Mouse (Mus musculus) 416B (cell line): Measurements from ENCODE around the gene Kdm4b.

ENCODE experiments used
- DNase-seq: peaks from one replicate; pipeline ENCODE4 v3.0.0; 2011; ENCODE audit warnings: low read depth

The Kdm4b gene

DNA sequence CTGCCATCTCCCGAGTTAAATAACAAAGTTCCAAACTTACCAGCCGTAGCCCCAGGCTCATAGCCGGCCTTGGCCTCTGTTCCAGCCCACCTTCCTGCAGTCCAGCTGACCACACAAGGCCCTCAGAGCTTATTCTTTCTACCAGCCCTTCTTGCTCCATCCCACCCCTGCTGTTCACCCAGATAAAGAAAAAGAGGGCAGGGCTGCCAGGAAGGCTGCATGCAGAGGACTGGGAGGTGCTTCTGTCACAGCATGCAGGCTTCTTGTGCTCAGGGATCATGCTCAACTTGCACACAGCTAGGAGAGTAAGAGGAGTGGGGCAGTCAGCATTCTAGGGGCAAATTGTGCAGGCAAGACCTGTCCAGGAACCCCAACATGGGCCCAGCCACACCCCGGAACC is 22.3 kb downstream of the Kdm4b start:
- no peak for DNase-seq

DNA sequence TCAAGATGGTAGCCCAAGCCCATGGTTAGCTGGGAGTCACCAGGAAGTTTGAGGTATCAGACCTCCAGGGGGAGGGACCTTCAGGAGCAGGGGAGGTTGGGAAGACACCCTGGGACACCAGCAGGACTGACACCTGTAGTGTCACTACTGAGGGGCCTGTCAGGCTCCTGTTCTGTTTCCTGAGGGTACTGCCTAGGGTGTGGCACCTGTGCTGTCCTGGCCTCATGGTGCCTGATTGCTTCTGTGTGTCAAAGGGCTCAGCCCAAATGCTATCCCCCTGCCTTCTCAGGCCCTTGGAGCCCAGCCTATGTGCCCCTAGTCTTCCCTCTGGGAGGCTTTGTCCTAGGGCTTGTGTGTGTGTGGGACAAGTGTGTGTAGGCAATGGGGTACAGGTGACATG is 22.7 kb downstream of the Kdm4b start:
- DNase-seq, result no peak

DNA sequence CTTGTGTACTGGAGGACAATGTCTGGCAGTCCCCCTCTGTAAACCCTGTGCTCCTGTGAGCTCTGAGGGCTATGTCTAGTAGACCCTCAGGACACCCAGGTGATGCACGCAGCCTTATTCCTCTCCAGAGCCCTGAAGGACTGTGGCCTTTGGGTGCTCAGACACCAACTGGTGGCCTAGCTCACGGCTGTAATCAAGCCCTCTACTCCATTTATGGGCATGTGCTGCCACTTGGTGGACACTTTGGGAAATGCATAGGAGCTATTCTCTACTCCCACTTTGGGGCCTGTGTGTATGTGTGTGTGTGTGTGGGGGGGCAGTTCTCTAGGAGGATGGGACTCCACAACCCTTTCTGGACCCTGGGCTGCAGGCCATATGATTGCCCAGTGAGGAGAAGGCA is 24.8 kb downstream of the Kdm4b start:
- DNase-seq, result peak; percentile 75

DNA sequence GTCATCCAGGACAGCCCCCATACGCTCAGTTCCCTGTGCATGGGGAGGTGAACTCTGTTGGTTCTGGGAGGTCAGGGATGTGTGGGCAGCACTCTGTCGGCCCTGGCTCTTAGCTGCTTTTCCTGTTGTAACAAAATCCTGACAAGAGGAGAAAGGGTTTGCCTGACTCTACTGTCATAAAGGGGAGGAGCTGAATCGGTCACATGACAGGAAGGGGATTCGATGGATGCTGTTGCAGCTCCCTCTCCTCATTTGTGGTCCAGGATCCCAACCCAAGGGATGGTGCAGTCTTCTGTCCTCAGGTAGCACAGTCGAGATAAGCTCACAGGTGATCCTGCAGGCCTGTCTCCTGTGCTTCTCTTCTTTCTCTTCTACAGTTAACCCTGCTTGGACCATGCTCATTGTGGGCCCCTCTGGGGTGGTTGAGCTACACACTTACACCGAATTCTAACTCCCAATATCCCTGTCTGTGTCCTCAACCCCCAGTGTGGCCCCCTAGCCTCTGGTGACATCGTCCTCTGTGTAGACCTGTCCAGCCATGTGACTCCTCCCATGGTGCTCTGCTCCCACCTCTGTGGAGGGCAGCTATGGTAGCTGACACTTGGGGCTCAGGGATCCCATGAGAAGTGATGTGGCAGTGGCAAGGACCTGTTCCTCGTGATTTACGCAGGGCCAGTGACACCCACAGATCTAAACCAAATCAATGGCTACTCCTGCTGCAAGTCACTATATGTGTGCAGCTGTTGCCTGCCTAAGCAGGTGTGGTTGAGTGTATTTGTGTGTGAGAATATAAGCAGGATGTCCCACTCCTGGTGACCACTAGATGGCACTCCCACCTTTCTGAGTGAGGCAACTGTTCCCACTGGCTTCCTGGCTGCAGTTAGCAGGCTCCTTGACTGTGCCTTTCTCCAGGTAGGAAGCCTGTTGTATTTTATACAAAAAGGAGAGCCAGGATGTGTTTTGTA is 31.3 kb downstream of the Kdm4b start:
- DNase-seq, result peak; percentile 84

DNA sequence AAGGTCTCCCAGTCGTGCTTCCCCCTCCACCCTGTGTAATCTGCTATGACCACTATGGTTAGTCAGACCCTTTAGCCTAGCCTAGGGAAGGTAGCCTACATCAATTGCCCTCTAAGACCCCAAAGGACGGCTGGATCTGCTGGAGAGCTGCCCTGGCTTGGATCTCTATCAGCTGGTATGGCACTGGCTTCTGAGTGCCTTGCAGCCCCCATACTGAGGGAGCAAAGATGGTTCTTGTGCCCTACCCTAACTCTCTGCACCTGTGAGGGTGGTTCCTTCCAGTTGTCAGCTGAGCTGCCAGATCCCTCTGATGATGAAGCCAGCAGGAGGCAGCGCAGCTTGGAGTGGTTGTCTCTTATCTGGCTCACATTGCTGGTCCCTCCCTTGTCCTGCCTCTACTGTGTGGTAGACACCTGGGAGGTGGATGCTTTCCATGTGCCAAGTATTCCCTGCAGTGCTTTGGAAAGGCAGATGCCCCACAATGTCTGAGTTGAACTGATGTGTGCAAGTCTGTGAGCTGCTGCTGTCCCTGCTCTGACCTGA is 33.4 kb downstream of the Kdm4b start:
- no peak for DNase-seq

DNA sequence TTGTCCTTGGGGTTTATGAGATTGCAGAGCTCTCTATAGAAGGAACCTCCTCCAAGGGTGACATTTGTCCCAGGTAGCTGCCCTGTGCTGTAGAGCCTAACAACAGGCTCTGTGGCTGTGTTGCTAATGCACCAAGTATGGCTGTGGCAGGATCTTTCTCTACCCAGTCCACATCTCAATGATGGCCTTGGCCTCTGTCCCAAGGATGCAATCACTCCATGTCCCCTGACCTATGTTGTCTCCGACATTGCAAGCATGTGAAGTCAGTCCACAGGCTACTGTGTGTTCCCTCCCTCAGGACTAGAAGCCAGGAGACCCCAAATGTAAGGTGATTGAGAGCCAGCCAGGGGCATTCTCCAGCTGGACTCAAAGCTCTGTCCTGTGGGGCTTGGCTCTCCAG is 34.0 kb downstream of the Kdm4b start:
- no peak for DNase-seq

DNA sequence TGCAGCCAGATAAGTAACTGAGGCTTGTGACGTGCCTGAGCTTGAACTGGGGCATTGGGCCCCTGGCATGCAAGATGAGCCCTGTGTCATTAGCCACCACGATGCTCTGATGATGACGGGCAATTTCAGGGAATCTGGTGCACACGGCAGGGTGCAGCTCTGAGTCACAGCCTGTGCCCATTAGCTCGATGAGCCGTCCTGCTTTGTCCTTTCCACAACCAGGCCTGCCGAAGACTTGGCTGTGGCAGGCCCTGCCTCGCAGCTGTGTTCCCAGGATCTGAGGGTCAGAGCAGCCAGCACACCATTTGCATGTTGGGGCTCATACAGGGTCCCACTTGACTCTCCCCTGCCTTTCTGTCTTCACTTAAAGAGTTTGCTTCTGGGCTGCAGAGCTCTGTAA is 34.6 kb downstream of the Kdm4b start:
- DNase-seq, result peak; percentile 43

DNA sequence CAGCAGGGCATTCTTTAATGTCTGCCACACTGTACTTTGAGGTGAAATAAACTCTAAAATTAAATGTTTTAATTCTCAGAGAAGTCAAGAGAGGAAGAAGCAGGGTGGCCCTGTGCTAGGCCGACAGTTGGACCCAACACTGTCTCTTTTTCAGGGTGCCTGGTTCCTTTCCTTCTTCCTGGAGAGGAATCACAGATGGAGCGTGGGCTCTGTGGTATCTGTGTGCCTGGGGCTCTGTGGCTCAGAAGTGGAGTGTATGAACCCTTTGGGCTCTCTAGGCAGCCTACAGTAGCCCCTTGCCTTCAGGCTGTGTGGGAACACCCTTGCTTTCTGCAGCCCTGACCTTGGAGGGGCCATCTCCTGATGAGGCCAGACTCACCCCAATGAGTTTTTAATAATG is 35.7 kb downstream of the Kdm4b start:
- no peak for DNase-seq

DNA sequence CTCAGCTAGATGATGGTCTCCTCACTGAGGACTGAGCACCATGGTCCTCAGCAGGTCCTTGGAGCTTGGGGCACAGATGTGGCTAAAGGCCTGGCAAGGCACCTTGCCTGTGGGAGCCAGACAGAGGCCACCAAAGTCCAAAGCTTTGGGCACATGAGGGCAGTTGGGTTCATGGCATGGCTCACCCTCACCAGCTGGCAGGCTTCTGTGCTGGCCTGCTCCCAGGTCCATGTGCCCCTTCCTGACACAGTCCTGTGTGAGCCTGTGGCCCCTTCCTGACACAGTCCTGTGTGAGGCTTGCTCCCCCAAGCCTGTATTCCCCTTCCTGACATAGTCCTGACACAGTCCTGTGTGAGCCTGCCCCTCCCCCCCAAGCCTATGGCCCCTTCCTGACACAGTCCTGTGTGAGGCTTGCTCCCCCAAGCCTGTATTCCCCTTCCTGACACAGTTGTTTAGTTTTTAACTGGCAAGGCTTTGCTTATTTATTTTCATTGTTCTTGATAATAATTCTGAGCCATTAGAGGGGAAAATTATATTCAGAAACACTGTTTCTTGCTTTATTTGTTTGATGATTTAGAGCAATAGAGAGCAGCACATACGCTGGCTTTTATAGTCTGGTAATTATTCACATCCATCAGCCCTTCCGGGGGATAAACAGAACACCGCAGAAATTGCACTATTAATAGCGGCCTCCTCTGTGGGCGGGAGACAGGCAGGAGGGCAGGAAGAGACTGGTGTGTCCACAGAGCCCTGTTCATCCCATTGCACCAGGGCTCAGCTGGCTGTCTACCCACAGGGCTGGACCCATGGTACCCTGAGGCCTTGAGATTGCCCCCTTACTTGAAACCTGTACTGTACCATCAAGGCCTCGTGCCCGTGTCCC is 40.2 kb downstream of the Kdm4b start:
- peak; percentile 89 for DNase-seq

DNA sequence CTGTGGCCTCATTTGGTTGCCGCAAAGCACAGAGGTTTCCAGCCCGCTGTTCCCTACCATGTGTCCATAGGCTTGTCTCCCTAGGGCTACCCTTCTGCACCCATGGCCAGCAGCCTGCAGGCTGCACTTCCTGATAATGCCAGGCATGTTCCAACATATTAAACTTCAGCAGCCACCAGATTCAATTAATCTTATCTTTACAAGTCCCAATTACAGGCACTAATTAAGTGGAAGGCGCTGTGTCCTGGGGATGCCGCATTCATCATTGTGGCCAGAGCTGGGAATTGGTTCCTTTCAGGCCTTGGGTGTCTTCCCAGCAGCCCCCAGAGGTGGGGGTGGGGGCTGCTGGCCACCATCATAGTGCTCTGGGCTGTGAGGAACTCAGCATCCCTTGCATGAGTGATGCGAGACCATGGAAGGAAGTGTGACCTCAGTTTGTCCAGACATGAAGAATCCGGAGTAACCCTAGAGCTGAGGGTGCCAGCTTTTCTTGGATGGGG is 42.5 kb downstream of the Kdm4b start:
- DNase-seq, result no peak

DNA sequence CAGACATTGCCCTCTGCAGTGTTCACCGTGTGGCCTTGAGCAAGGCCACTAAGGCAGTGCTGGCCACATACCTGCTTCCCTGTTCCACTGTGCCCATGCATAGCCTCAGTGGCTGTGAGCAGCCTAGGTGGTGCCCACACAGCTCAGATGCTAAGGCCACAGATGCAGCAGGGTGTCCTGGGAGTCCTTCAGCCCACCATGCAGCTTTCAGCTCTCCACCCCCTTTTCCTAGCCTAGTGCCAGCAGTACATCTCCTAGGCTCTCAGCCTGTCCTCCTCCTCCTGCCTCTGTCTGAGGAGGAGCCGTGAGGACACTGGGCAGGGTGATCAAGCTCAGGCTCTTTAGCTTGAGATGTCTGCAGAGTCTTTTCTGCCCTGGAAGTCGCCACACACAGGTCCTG is 44.2 kb downstream of the Kdm4b start:
- no peak for DNase-seq

DNA sequence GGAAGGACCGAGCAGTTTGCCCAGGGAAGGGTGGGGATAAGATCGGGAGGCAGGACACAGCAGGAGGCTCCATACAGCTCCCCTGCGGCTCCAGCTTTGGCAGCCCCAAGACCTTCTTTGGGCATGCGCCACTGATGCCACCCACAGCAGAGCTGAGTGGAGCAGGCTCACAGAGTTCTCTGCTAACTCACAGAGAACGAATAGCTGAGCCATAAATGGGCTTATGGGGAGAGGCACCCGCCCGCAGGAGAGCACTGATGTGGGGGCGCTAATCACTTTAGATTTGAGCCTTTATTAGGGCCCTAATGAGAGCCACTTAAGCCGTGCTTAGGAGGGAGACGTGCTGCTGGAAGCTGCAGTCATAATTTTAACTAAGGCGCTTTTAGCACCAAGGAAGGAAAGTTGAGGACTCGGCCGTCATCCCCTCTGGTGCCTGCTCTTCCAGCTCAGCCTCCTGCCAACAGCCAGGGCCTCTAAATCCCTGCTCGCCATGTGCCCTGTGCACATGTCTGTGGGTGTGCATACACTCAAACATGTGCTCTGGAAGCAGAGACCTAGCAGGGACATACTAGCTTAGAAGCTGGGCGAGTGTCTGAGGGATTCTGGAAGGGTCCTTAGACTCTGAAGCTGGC is 45.3 kb downstream of the Kdm4b start:
- no peak for DNase-seq

DNA sequence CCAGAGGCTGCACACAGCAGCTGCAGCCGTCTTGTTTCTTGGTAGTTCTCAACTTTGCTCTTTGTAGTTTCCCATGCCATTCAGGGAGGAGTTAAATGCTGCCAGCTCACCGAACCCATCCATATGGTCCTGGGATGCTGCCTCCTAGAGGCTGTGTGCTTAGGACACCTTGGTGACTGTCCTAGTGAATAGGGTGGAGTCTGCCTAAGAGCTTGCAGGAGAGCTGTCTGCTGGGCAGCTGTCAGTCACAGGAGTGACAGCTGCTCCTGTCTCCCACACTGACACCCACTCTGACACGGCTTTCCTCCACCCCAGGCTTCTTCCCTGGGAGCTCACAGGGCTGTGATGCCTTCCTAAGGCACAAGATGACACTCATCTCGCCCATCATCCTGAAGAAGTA is 46.2 kb downstream of the Kdm4b start:
- DNase-seq, result peak; percentile 27

DNA sequence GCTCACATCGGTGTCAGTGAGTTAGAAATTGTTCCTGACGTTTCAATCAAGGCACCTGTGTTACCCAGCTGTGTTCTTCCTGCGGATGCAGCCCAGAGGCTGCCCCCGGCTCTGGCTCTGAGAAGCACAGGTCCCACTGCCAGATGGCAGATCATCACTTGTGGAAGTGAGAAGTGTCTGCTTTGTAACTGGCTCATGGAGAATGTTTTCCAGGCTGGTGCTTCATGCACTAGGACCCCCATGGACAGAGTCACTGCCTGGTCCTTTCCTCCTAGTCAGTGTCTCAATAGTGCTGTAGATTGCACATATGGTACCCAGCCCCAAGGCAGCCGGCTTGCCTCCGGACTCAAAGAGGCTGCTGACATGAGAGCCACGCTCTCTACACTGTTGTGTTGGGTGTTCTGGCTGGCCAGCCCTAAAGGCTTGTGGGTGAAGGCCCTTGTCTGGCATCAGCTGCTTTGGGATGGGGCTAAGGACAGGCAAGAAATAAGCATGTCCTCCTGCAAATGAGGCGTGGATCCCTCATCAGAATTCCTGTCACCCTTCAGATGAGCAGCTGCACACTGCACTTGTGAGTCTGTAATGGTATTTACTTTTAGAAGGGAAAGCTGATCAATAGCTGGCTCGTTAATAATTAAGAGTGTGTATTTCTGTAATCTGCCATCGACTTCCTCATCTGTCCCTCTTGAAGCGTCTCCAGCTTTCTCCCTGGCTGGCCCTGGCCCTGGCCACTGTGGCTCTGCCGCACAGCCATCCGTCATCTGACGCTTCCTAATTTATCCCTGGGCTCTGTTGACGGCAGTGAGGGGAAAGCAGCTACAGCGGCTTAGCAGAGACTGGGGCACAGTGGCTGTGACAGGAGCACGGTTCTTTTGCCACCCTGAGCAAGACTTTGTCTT is 47.5 kb downstream of the Kdm4b start:
- DNase-seq, result no peak

DNA sequence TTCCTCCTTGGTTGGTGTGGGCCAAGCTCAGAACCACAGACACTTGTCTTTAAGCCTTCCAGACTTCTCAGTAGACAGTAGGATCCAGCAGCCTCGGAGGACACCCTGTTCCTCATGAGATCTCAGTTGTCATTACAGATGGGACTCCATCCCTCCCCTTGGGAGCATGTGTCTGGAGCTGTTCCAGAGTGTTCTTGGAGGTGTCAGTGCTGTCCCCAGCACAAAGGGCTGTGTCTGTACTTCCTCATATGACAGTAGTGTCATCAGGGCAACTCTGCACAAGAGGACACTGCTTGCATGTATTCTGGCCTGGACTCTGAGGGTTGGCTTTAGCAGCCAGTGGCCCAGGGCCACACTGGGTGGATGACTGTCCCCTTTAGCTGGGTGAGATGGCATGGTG is 49.0 kb downstream of the Kdm4b start:
- no peak for DNase-seq

DNA sequence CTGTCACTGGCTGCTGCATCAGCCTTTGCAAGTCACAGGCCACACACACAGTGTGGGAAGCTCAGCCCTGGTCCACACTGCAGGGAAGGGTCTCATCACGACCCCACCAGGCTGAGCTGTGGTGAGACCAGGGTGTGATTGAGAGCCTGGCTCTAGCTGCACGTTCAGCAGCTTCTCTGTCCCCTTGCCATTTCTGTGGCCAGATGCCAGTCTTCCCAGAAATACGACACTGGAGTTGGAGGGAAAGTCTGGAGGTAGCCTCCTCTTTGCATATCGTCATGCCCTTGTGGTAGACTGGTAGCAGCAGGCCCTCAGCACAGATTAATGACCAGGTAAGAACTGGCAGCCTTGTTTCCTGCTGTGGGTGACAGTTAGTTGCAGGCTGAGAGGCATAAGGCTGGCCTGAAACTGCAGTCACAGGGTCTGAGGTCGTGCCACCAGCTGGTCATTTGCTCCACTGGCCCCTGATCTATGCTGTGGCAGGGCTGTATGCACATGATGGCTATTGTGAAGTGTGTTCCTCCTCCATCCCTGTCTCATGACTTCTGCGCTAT is 53.5 kb downstream of the Kdm4b start:
- no peak for DNase-seq

DNA sequence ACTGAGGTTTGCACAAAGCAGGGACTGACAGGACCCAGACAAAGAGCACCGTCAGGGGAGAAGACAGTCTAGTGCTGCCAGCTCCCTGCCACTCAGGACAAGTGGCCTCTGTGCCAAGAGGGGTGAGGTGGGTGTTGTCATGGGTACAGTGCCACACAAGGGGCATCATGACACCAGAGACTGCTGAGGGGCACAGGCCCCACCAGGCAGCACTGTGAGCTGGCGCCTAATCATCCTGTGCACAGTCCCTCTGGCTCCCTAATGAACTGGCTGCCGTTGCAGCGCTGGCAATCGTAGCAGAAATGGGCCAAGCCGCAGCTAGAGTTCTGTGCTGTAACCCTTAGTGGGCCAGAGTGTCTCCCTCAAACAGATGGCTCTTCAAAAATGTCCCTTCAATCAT is 54.4 kb downstream of the Kdm4b start:
- DNase-seq, result no peak

DNA sequence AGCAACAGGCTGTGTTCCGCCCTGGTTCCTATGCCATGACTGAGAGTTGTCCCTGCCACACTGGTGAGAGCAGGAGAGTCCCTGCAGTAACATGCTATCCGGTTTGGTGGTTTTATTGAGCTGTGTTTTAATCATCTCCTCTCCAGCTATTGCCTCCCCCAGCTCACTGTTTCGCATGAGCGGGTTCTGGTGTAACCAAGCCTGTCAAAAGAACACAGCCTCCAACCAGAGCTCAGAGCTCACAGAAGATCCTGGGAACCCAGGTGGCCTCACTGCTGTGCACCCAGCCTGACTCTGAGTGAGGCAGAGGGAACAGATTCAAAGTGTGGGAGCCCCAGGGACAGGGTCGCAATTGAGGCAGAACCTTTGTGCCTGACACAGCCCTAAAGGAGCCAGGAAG is 55.3 kb downstream of the Kdm4b start:
- no peak for DNase-seq

DNA sequence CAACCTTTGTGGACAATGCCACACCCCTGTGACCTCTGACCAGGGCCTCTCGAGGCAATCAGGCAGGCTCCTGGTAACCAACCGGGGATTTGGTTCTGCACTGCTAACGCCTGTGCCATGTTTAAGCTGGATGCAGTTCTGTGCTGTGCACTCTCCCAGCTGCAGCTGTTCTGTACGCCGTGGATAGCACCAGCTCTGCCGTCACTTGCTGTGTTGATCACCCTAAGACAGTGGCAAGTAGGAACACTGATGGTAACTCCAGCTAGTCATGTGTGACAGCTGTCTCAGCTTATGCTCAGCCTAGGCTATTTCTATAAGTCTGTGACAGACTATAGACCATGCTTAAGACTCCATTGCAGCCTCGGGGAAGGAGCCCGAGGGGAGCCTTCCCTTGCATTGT is 57.1 kb downstream of the Kdm4b start:
- no peak for DNase-seq

DNA sequence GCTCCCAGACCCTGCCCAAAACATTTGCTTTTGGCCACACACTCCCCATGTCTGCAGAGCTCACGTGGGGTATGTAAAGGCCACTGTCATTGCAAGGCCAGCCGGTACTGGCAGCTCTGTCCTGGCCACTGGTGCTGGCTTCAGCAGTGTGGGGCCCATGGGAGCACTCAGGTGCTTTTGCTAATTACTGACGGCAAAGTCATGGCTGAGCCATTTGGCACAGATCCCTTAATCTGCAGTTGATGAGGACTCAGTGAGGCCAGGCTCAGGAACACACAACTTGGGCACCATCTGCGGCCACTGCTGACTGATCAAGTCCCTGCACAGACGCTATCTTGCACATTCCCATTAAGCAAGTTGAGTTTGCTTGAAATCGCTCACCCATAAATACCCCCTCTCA is 59.0 kb downstream of the Kdm4b start:
- DNase-seq, result no peak

DNA sequence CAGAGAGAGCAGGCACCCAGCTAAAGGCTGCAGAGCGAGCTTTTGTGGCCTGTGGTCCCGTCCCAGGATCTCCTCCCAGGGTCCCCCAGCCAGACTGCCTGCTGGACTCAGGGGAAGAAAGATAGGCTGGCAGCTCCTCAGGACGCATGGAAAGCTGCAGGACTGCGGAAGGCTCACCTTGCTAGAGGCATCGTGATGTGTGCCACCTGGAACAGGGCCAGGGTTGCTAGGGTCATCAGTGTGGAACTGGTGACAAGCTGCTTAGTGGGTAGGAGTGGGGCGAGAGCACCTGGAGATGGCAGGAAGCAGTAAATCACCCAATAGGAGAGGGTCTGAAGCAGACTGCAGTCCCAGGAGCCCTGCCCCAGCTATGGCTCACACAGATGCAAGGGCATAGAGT is 61.8 kb downstream of the Kdm4b start:
- DNase-seq, result no peak
